Mouse (Mus musculus): ENCODE measurements around the gene Osbpl8. TPM values are rescaled to one million over a fixed set of nuclear protein-coding genes. Genes with fewer than 3 reads are reported as not detected.
A peak's percentile ranks its signal among the peaks of the same experiment; 100 is the strongest.
"Not testable (repeated sequence)": the region's sequence is repeated elsewhere in the genome, so short reads cannot be mapped to it uniquely, and the experiment has no call there.

Osbpl8 gene
- polyA plus RNA-seq, 1 experiment, result 31.3 TPM

DNA sequence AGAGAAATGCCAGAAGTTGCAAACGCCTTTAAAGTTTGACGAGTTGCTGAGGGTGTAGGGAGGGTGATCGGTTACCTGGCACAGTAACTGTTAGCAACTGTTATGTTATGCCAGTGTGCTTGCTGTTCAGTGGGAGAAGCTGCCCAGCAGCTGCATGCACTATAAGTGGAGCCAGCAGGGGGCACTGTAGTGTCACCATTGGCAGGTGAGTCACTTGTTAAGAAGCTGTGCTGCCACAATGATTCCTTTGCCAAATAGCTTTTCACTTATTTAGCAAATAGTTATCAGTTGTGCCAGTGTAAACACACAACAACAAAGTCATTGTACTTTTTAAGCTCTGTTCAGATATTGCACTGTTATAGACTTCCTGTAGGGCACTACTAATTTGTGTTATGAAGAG, 62.0 kb downstream of the Osbpl8 start:
- peak; percentile 76 to 97 for DNase-seq (ENCODE audit: extremely low spot score in 1 of 2, low spot score in 1 of 2)

DNA sequence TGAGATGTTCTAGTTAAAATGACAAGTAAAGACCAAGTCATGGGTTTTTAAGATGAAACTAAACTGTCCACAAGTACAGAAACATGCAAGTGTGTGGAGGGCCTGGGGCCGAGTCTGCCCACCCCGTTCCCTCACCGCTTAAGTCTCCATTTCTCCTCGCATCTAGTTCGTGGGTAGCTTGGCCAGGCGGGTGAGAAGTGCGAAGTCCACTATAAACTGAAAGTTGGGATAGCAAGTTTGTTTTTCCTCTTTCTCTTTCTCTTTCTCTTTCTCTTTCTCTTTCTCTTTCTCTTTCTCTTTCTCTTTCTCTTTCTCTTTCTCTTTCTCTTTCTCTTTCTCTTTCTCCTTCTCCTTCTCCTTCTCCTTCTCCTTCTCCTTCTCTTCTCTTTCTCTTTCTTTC, 67.7 kb downstream of the Osbpl8 start:
- DNase-seq (ENCODE audit: extremely low spot score in 1 of 2, low spot score in 1 of 2), result not testable (repeated sequence)

DNA sequence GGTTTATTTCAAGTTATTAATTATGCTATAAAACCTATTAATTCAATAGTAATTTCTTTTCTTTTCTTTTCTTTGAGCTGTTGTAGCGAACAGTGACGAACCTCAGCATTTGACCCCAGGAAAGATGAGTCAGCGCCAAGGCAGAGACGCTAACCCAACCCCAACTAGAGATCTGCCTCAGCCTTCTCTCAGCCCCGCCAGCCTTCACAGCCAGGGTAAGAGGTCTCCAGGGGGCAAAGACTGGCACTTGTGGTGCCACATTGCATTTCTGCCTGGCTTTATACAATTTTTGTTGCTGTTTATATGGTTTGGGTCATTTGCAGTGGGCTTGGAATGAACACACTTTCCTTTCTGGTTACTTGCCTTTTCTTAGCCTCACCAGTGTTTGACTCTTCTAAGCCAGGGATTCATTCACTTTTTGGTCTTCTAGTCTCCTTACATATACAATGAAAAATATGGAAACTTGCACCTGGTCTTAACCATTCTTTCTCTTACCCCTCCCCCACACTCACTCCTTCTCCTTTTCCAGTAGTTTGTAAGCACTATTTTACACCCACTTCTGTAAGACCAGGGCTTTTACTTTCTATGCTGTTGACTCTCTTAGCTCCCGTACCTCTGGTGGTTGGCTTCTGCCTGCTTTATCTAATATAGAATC, 69.1 kb downstream of the Osbpl8 start:
- no peak for DNase-seq (ENCODE audit: extremely low spot score in 1 of 2, low spot score in 1 of 2)

DNA sequence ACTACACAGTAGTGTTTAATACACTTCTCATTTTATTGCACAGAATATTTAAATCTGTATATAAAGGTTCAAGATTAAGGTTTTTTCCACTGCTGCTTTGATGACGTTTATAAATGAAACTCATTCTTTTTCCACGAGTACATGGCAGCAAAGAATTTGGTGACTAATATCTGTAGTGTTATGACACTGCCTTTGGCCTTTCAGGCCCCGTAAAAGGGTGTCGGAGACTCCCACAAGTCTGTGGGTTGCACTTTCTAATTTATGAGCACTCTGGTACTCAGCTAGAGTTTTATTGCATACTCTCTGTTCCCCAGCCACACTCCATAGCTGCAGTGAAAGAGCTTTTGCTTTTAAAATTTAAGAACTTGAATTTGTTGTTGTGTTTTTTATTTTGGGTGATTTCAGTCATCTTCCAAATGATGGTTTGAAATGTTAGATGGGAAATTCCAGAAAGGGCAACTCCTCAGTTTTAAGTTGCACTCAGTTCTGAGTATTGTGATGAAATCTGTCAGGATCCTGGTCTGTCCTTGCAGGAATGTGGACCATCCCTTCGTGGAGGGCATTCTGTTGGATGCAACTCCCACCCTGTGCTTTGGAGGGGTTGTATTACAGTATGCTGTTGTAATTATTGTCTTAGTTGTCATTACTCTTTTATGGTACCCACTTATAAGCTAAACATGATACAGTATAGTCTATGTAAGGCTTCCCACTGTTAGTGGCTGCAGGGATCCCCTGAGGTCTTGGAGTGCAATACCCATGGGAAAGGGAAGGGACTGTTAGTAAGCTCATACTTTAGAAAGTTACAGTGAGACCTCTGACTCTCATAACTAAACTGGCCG, 70.1 kb downstream of the Osbpl8 start:
- DNase-seq (ENCODE audit: extremely low spot score in 1 of 2, low spot score in 1 of 2), result no peak

DNA sequence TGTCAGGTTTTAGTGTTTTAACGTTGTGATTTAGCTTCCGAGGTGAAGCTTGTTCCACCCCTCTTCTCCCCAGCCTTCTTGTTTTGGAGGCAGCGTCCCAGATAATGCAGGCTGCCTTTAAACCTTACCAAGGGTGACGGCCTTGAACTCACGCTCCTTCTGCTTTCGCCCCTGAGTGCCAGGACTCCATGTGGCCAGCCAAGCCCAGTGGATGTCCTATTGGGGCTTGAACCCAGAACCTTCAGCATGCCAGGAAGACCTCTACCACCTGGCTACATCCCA, 70.7 kb downstream of the Osbpl8 start:
- DNase-seq (ENCODE audit: extremely low spot score in 1 of 2, low spot score in 1 of 2), result no peak

DNA sequence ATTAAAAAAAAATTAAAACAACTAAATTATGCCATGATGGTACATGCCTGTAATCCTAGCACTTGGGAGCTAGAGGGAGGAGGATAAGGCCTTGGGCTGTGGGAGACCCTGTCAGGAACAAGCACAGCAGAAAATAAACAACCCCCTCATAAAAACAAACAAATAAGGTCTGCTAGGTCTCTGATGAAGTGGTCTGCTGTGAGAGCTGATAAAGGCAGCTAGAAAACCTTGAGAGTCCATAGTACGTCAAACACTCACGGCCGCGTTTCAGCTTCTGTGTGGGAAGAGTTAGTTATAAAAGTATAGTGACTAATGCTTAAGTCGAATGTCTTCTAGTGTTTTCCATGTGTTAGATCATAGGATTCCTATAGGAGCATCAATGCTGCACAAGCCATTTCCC, 72.9 kb downstream of the Osbpl8 start:
- no peak for DNase-seq (ENCODE audit: extremely low spot score in 1 of 2, low spot score in 1 of 2)

DNA sequence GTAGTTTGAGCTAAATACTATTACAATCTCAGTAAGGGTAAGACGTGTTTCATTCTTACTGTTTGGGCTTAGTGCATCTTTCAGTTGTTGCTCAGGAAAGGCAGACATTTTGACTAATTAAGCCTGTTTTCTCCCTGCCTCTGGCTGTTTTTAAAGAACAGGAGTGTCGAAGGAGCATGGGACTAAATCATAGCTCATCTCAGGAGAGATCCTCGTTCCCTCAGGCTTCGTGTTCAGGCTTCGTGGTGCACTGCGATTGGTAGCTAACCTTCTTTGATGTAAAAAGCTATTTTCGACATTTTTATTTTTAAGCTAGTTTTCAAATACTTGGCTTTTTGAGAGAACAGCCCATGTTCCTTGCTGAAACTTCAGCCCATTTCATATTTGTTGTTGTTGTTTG, 78.1 kb downstream of the Osbpl8 start:
- DNase-seq (ENCODE audit: extremely low spot score in 1 of 2, low spot score in 1 of 2), result no peak

DNA sequence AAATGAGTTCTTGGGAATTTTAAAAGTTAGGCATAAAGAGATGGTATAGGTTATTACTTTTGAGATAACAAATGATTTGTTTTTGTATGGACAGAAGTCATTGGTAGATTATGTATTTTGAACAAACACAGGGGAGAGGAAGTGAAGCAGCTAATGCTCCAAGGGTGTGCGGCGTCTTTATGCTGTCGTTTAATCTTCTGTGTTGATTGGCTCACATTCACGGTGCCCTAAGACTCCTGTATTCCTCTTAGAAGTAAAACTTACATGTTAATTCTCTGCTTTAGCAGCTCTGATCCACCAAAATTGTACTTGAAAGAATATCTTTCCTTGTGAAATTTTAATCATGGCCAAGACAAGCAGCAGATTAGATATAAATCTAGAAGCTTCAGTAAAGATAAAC, 83.1 kb downstream of the Osbpl8 start:
- DNase-seq (ENCODE audit: extremely low spot score in 1 of 2, low spot score in 1 of 2), result no peak

DNA sequence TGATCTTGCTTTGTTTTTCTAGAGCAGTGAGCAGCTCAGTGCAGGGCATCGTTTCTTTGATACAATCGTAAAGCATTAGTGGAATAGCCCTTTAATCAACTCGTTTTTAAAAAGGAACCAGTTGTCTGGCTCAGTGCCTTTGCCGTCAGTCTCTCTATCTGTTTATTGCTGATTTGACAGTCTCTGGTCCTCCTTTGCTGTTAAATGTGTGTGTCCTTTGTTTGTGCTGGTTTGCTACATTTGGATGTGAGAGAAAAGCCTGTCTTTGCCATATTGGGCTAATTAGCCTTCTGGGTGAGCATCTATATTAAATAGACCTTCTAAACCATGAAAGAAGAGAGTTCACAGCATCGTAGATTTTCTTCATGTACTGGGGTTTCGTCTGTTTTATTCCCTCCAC, 83.6 kb downstream of the Osbpl8 start:
- DNase-seq (ENCODE audit: extremely low spot score in 1 of 2, low spot score in 1 of 2), result no peak

DNA sequence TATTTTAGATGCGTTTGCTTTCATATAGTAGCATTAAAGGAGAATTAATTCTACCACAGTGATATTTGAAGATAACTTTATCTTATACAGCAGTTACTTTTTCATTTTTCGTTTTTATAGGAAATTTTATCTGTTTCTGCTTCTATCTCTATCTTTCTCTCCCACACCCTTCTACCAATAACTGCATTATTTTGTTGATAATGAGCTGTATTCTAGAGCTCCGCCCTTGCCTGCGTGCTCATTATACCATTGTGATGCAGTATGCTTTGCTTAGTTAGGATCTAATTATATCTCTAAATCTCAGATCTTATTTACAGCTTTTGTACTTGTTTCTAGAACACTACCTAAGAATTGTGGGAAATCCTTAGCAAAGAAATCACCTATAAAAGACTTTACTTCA, 85.6 kb downstream of the Osbpl8 start:
- no peak for DNase-seq (ENCODE audit: extremely low spot score in 1 of 2, low spot score in 1 of 2)

DNA sequence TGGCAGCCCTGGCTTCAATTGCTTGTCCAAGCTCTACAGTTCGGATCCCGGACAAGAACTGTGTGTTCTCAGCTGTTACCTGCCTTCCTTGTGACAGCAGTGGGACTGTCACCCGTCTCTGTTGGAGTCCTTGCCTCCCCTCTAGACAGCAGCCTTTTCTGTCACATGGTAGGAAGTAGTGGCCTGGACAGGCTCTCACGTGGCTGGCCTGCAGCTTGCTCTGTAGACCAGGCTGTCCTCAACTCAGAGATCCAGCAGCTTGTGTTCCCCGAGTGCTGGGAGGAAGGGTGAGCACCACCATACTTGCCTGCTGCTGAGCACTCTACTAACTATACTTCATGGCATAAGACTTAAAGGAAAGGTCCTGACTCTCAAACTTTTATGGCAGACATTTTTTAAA, 87.1 kb downstream of the Osbpl8 start:
- no peak for DNase-seq (ENCODE audit: extremely low spot score in 1 of 2, low spot score in 1 of 2)

DNA sequence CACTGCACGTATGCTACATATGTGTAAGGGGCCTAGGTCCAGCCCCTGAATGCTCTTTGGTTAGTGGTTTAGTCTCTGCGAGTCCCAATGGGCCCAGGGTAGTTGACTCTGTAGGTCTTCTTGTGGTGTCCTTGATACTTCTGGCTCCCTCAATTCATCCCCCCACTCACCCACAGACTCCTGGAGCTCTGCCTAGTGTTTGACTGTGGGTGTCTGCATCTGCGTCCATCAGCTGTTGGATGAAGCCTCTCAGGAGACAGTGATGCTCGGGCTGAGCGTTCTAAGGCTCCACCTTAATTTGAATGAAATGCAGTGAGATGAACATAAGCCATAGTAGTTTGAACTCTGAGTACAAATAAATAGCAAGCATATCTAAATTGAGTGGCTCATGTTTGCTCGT, 90.7 kb downstream of the Osbpl8 start:
- peak; percentile 42 to 63 for DNase-seq (ENCODE audit: extremely low spot score in 1 of 2, low spot score in 1 of 2)

DNA sequence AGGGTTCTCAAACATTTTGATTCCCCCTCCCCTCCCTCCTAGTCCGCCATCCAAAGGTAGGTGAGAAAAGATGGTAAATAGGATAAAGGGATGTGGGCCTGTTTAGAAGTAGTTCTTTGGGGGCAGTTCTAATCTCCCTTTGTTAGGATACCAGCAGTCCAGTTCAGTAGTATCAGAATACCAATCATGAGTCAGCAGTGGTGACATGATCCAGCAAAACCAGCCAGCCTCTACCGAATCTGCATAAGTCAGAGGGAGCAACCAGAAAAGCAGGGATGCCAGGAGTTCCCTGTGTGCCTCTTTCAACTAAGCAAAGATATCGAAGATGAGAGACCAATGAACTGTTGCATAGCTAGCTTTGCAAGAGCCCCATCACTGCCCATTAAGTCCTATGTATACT, 91.6 kb downstream of the Osbpl8 start:
- no peak for DNase-seq (ENCODE audit: extremely low spot score in 1 of 2, low spot score in 1 of 2)

DNA sequence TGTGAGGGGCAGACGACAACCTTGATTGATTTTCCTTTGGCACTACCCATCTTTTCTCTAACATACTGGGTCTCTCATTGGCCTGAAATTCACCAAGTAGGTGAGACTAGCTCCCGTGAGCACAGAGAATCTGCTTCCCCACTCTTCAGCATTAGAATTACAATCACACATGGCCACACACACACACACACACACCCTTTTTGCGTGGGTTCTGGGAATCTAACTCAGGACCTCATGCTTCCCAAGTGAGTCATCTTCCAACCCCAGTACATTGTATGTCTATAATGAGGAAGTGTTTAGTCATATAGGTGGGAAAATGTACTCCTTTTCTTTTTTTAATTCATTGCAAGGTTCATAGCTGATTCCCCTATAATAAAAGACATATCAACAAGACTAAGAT, 92.8 kb downstream of the Osbpl8 start:
- DNase-seq (ENCODE audit: extremely low spot score in 1 of 2, low spot score in 1 of 2), result peak; percentile 46 to 77

DNA sequence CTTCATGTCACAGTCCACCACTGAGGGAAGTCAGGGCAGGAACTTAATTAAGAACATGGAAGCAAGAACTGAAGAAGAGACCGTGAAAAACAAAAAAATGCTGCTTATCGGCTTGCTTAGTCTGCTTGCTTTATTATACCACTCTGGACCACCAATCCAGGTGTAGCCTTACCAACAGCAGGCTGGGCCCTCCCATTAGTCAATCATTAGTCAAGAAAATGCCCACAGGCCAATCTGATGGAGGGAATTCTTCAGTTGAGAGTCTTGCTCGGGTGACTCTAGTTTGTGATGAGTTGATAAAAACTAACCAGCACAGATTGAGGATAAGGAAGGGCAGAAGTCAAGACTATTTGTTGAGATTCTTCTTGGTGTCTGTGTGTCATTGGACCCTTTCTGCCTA, 93.7 kb downstream of the Osbpl8 start:
- no peak for DNase-seq (ENCODE audit: extremely low spot score in 1 of 2, low spot score in 1 of 2)

DNA sequence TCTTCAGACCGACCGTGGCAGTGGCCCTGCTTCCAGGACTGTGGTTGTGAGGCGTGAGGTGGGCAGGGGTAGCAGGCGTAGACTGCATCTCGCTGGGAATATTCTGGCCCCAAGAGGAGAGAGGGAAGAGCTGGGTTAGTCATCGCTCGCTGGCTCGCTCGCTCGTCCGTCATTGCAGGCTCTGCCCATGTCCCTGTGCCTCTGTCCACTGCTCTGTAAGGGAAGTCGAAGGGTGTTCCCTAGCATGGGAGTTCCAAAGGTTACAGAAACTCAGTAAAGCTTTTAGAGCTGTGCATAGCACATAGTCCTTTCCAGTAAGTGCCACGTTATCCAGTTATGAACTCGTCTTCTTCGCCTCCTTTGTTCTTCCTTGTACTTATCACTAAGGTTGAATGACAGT, 107.1 kb downstream of the Osbpl8 start:
- DNase-seq (ENCODE audit: extremely low spot score in 1 of 2, low spot score in 1 of 2), result no peak

DNA sequence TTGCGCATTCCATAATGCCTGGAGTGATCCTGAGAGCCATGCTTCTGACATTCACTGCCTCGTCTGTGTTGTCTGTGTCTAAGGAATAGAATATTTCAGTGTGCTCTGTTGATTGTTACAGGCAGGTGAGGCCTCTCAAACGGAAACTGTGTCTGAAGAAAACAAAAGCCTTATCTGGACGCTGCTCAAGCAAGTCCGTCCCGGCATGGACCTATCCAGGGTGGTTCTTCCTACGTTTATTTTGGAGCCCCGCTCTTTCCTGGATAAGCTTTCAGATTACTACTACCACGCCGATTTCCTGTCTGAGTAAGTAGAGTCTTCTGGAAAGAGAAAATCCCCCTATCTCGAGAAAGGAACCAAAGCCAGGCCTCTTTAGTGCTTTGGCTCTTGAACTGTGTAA, 108.4 kb downstream of the Osbpl8 start:
- DNase-seq (ENCODE audit: extremely low spot score in 1 of 2, low spot score in 1 of 2), result no peak

DNA sequence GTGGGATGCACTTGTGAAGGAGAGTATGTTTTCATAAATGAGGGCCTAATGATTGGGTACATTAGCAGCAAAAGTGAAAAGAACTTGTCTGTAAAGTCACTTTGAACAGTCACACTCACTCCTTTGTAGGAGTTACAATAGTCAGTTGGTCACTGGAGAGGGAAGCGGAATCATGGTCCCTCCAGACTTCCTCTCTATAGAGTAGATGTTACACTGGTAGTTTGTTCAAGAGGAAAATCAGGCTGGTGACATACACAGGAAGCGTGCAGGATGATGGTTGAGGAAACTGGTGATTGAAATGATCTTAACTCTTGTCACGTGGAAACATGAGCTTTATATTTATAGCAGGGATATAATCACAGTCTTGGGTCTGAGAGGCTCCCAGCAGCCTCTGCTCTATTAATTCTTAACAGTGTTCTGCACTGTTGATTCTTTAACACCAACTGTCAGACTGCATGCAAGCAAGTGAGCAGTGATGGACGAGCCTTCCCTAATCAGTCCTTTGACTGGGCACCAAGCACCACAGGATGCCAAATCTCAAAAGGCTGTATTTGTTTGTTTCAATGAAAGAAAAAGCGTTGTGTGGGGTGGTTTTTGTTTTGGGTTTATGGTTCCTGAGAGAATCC, 109.0 kb downstream of the Osbpl8 start:
- DNase-seq (ENCODE audit: extremely low spot score in 1 of 2, low spot score in 1 of 2), result no peak

DNA sequence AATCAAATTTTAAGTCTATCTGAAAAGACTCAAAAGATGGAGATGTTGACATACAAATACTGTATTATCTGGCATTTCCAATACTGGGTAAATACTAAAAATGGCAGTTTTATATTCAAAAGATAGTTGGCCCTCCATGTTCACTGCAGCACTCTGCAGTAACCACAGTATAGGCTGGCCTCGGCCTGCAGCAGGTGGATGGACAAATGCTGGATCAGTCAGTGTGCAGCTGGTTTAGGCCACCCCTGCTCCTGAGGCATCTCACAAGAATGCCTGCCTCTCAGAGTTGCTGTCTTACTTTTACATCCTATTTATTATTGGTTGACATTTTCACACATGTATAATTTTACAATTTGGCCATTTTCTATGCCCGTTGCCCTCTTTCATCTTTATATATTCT, 111.3 kb downstream of the Osbpl8 start:
- DNase-seq (ENCODE audit: extremely low spot score in 1 of 2, low spot score in 1 of 2), result no peak

DNA sequence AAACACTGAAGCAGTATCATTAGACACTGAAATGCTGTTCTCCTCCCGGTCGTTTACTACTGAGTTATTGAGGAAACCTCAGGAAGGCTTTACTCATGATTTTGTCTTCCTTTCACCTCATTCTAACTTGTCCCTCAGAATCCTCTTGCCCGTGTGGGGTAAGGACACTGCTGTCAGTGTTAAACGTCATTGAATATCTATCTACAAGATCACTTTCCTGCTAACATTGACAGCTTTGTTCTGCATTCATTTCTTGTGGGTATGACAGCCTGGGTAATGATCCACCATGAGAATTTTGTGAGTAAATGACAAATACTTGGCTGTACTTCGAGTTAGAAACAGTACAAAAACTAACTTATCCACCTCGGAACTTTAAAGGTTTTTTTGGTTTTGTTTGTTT, 133.1 kb downstream of the Osbpl8 start:
- DNase-seq (ENCODE audit: extremely low spot score in 1 of 2, low spot score in 1 of 2), result no peak

DNA sequence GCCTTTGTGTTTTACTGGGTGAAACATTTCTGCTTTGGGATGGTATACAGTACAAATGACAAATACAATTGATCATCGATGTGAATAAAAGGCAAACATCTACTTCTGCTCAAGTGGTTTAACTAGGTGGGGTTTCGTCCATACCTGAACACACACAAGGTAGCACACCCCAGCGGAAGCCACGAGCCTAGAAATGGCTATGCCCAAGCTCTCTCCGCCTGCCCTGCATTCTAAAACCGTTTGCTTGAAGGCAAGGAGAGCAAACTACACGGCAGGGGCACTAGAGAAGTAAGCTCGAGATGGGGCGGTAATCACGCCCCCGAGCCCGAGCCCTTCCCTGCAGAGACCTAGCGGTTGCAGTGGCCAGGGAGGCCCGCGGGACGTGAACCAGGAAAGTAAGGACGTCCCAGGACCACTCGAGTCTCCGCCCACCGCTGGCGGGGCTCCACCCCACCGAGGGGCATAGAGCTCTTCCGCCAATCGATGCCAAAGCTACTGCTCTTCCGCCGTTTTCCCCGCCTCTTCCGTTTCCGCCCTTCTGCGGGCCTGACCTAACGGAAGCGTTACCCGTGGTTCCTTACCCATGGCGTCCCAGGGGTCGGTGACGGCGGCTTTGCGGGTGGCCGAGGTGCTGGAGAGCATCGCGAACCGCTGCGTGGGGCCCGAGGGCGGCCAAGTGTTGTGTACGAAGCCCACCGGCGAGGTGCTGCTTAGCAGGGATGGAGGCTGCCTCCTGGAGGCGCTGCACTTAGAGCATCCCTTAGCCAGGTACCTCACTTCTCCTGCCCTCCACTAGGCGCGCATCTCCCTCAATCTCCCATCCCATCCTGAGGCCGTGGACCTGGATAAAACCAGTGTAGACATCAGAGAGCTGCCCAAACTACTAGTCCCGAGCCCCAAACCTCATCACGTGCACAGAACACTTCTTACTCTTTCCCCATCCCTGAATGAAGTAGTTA, 133.9 kb downstream of the Osbpl8 start, which contains the start of gene Bbs10:
TSS of gene Bbs10 (plus strand) at position 540 of the 959 bp plus-strand sequence.
- peak; percentile 88 to 96 for DNase-seq (ENCODE audit: extremely low spot score in 1 of 2, low spot score in 1 of 2)
